Comparison of ENCODE assay signal across 9 mouse cellular contexts in the genomic region with DNA sequence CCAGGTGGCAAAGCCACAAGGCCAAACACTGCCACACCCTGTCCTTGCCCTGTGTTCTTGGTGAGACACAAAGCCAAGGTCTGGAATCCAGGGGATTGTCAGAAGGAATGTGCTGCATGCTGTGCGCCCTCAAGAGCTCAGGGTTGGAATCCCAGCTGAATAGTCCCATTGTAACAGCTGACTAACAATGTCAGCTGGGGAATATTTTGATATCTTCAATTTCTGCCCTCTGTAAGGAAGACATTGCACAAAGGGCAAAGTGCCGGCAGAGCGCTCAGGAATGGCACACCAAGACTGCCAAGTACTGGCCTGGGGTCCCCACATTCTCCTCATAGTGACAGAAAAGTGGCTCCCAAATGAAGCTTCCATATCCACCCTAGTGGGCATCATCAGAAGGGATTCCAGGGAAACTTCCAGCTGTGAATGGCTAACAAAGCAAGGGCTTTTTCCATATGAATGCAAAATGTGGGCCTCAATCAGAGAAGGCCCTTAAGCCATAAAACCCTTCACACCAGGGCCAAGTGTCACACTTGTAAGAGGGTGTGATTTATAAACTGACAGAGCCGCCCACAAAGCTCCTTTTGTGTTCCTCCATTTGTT. TPM values are rescaled to one million over a fixed set of nuclear protein-coding genes. Genes with fewer than 3 reads are reported as not detected.
DNase-seq lines count a peak whose midpoint lies in the region; ATAC-seq lines count a peak whose summit lies in the region.
"Had no signal": no experiment of that assay in that cellular context is flagged by ENCODE, and none has a peak within 500 bp of the region (broad histone marks: within the 10 kb centered on the region; RNA-seq: fewer than 3 reads in every experiment).

No protein-coding gene starts in this region.

- H3K9me3 ChIP-seq in kidney, embryonic 15.5 days (replicated peaks), result no peaks in the 10 kb centered on the region
- H3K9me3 ChIP-seq in hindbrain, embryonic 12.5 days (replicated peaks), result no peaks in the 10 kb centered on the region
- H3K9me3 ChIP-seq: liver, embryonic 13.5 days had no signal

- no peak overlapping the region for H3K4me3 ChIP-seq in kidney, embryonic 15.5 days (replicated peaks)
- no peak overlapping the region for H3K4me3 ChIP-seq in hindbrain, embryonic 12.5 days
- H3K4me3 ChIP-seq: liver, embryonic 13.5 days had no signal

- no peaks in the 10 kb centered on the region for H3K27me3 ChIP-seq in kidney, embryonic 15.5 days
- no peaks in the 10 kb centered on the region for H3K27me3 ChIP-seq in hindbrain, embryonic 12.5 days
- H3K27me3 ChIP-seq: liver, embryonic 13.5 days had no signal

- no peak overlapping the region for H3K4me2 ChIP-seq in kidney, embryonic 15.5 days
- H3K4me2 ChIP-seq in hindbrain, embryonic 12.5 days (replicated peaks), result no peak overlapping the region
- H3K4me2 ChIP-seq: liver, embryonic 13.5 days had no signal

- H3K27ac ChIP-seq in kidney, embryonic 15.5 days, result no peak overlapping the region
- peak overlapping the region; percentile 45 for H3K27ac ChIP-seq in hindbrain, embryonic 12.5 days

- ATAC-seq in kidney, embryonic 15.5 days (replicated peaks; ENCODE audit: low FRiP score), result no peak
- peak; percentile 80 for ATAC-seq in hindbrain, embryonic 12.5 days (ENCODE audit: low FRiP score)

- WGBS in kidney, embryonic 15.5 days, result 31% methylated on average over 4 of the region's 4 CpGs
- WGBS in hindbrain, embryonic 12.5 days, result 17% methylated on average over 4 of the region's 4 CpGs

- DNase-seq in kidney, adult 9 months, result peak; percentile 32
- peak; percentile 50 for DNase-seq in brain, adult 2 months (ENCODE audit: low read depth, low spot score)
- peak; percentile 80 for DNase-seq in mesoderm, embryonic 11.5 days (ENCODE audit: low read depth, low spot score)
- DNase-seq in urinary bladder, postnatal 36 days (ENCODE audit: low spot score in 2 of 2), result no peak
- no peak for DNase-seq in layer of hippocampus, adult 9-11 months
- DNase-seq in cerebellum, adult 9-10 months, result no peak
- DNase-seq: liver, embryonic 13.5 days had no signal

- H3K4me1 ChIP-seq in kidney, embryonic 15.5 days, result no peaks in the 10 kb centered on the region
- H3K4me1 ChIP-seq in hindbrain, embryonic 12.5 days, result peaks cover 22% of the 10 kb centered on the region

- no peak overlapping the region for H3K9ac ChIP-seq in kidney, embryonic 15.5 days
- H3K9ac ChIP-seq in hindbrain, embryonic 12.5 days, result no peak overlapping the region
- H3K9ac ChIP-seq: liver, embryonic 13.5 days had no signal

- H3K36me3 ChIP-seq in kidney, embryonic 15.5 days, result peaks cover 96% of the 10 kb centered on the region
- peaks cover 72% of the 10 kb centered on the region for H3K36me3 ChIP-seq in hindbrain, embryonic 12.5 days

RNA-seq across cellular contexts. Expression of gene Sae1, which starts 22.6 kb away (rescaled TPM):
- 327 and 334 TPM in 2 replicates for polyA plus RNA-seq in kidney, embryonic 15.5 days (2015; fragmentation: Nextera tagmentation; extraction: Ambion mirVana)
- 307 and 311 TPM in 2 replicates for polyA plus RNA-seq in hindbrain, embryonic 12.5 days (2016; fragmentation: Nextera tagmentation; extraction: Ambion mirVana)

RNA-seq across cellular contexts. Expression of gene Zc3h4, which starts 35.7 kb away (rescaled TPM):
- 15.5 and 17.1 TPM in 2 replicates for polyA plus RNA-seq in kidney, embryonic 15.5 days (2015; fragmentation: Nextera tagmentation; extraction: Ambion mirVana)
- polyA plus RNA-seq in hindbrain, embryonic 12.5 days (2016; fragmentation: Nextera tagmentation; extraction: Ambion mirVana), result 26.4 and 30.0 TPM in 2 replicates

RNA-seq across cellular contexts. Expression of gene Bbc3, which starts 56.8 kb away (rescaled TPM):
- polyA plus RNA-seq in kidney, embryonic 15.5 days (2015; fragmentation: Nextera tagmentation; extraction: Ambion mirVana), result 12.3 and 12.4 TPM in 2 replicates
- 20.0 and 21.1 TPM in 2 replicates for polyA plus RNA-seq in hindbrain, embryonic 12.5 days (2016; fragmentation: Nextera tagmentation; extraction: Ambion mirVana)

Comparison
In these comparisons a context has a peak if more than half of its experiments do, and no peak if none do; other contexts are left out.
1. DNase-seq: peak in kidney, adult 9 months (single experiment), brain, adult 2 months (single experiment) and mesoderm, embryonic 11.5 days (single experiment); none in urinary bladder, postnatal 36 days (0 of 2), layer of hippocampus, adult 9-11 months (single experiment) and cerebellum, adult 9-10 months (single experiment).